Mouse (Mus musculus) heart, adult 2 months (tissue): ENCODE data around the gene Tmem50b.

Experiments
- CTCF ChIP-seq: fragments of 200-600 bp; IDR thresholded peaks from 2 replicates; pipeline ENCODE4 v1.8.1; 2022; ENCODE audit warnings: antibody characterized with exemption, mild to moderate bottlenecking, moderate library complexity
- EP300 ChIP-seq: fragments of 200-500 bp; IDR thresholded peaks from 2 replicates; pipeline ENCODE4 v1.6.1; 2011; ENCODE audit warnings: low read depth, low read length, control low read depth; ENCODE audit not compliant: insufficient read depth
- POLR2A ChIP-seq: fragments of 200-500 bp; IDR thresholded peaks from 2 replicates; pipeline ENCODE4 v1.6.1; 2011; ENCODE audit warnings: mild to moderate bottlenecking, low read depth, low read length, control low read depth; ENCODE audit not compliant: insufficient read depth

GRCm38 (mm10) chr16:91632940-91633339 lies 35.3 kb upstream of the Tmem50b start:
- no peak for TF ChIP-seq POLR2A
- TF ChIP-seq CTCF, result no peak
- no peak for TF ChIP-seq EP300
